In genomic region chr17:35920384-35920783, GRCm38 (mm10) we compare ENCODE assay signal across 8 mouse cellular contexts. TPM values are rescaled to one million over a fixed set of nuclear protein-coding genes. Genes with fewer than 3 reads are reported as not detected.
DNase-seq lines count a peak whose midpoint lies in the region; ATAC-seq and TF ChIP-seq lines count a peak whose summit lies in the region.

No protein-coding gene starts in this region.

- 85% methylated on average over 1 of the region's 1 CpGs for WGBS in embryonic facial prominence, embryonic 14.5 days
- 42% methylated on average over 1 of the region's 1 CpGs for WGBS in intestine, embryonic 15.5 days
- 84% methylated on average over 1 of the region's 1 CpGs for WGBS in neural tube, embryonic 12.5 days
- WGBS in cerebellum, adult 2 months = 74% methylated on average over 1 of the region's 1 CpGs

- H3K9ac ChIP-seq in embryonic facial prominence, embryonic 14.5 days (ENCODE audit: low read depth, low read length) = 0 out of 2 replicates have a peak overlapping the region, but pooled peaks have one; percentile 92
- H3K9ac ChIP-seq in intestine, embryonic 15.5 days = no peak overlapping the region
- H3K9ac ChIP-seq in neural tube, embryonic 12.5 days = peak overlapping the region; percentile 72; the same call in 1 of the 2 replicates

- intact Hi-C loops in left cerebral cortex, adult 2 months (cut with DNase I) = no loop called here
- intact Hi-C loops in left cerebral cortex, postnatal 25 days (cut with DNase I) = no loop called here

- H3K9me3 ChIP-seq in embryonic facial prominence, embryonic 14.5 days (ENCODE audit: control insufficient read depth, low read length) = no peaks in the 10 kb centered on the region
- H3K9me3 ChIP-seq in intestine, embryonic 15.5 days = no peaks in the 10 kb centered on the region
- H3K9me3 ChIP-seq in neural tube, embryonic 12.5 days = no peaks in the 10 kb centered on the region

- peak overlapping the region; percentile 100; the same call in 1 of the 2 replicates for H3K27ac ChIP-seq in left cerebral cortex, adult 2 months
- H3K27ac ChIP-seq in embryonic facial prominence, embryonic 14.5 days (replicated peaks; ENCODE audit: low read depth, low read length) = peak overlapping the region; percentile 98; the same call in 1 of the 2 replicates
- peak overlapping the region; percentile 95 for H3K27ac ChIP-seq in intestine, embryonic 15.5 days
- 0 out of 2 replicates have a peak overlapping the region, but pooled peaks have one; percentile 44 for H3K27ac ChIP-seq in neural tube, embryonic 12.5 days
- H3K27ac ChIP-seq in cerebellum, adult 2 months (ENCODE audit: insufficient read depth, low read length) = no peak overlapping the region; the same call in 1 of the 2 replicates

- no peak for TF ChIP-seq POLR2A in cerebellum, adult 2 months (IDR thresholded peaks at IDR 0.05; ENCODE audit: borderline replicate concordance, insufficient read depth, low read length)

- peak overlapping the region; percentile 94; the same call in 1 of the 2 replicates for H3K4me2 ChIP-seq in embryonic facial prominence, embryonic 14.5 days (ENCODE audit: low read depth, low read length)
- peak overlapping the region; percentile 76; the same call in 1 of the 2 replicates for H3K4me2 ChIP-seq in intestine, embryonic 15.5 days (replicated peaks)
- peak overlapping the region; percentile 74 for H3K4me2 ChIP-seq in neural tube, embryonic 12.5 days (replicated peaks)

- no peak for TF ChIP-seq CTCF in left cerebral cortex, adult 2 months (IDR thresholded peaks at IDR 0.05)
- no peak for TF ChIP-seq CTCF in cerebellum, adult 2 months (IDR thresholded peaks at IDR 0.05; ENCODE audit: borderline replicate concordance, insufficient read depth, low read depth, low read length)

- no peaks in the 10 kb centered on the region for H3K27me3 ChIP-seq in embryonic facial prominence, embryonic 14.5 days (replicated peaks; ENCODE audit: control insufficient read depth, insufficient read depth, low read length)
- H3K27me3 ChIP-seq in intestine, embryonic 15.5 days (replicated peaks) = no peaks in the 10 kb centered on the region
- H3K27me3 ChIP-seq in neural tube, embryonic 12.5 days (replicated peaks) = no peaks in the 10 kb centered on the region
- no peaks in the 10 kb centered on the region for H3K27me3 ChIP-seq in cerebellum, adult 2 months (ENCODE audit: control insufficient read depth, insufficient read depth, low read length)

- peaks cover 10% of the 10 kb centered on the region for H3K4me1 ChIP-seq in embryonic facial prominence, embryonic 14.5 days (ENCODE audit: control insufficient read depth, insufficient read depth, low read length)
- peaks cover 21% of the 10 kb centered on the region for H3K4me1 ChIP-seq in intestine, embryonic 15.5 days (replicated peaks)
- peaks cover 32% of the 10 kb centered on the region for H3K4me1 ChIP-seq in neural tube, embryonic 12.5 days
- H3K4me1 ChIP-seq in cerebellum, adult 2 months (ENCODE audit: control insufficient read depth, insufficient read depth, low read length) = peaks cover 4% of the 10 kb centered on the region; the same call in 1 of the 2 replicates

- no peak for DNase-seq in left cerebral cortex, adult 2 months (ENCODE audit: extremely low spot score in 1 of 2, low spot score in 2 of 2)
- DNase-seq in left cerebral cortex, postnatal 25 days (ENCODE audit: low spot score in 2 of 2) = no peak
- DNase-seq in embryonic facial prominence, embryonic 14.5 days (ENCODE audit: low spot score) = no peak
- no peak for DNase-seq in layer of hippocampus, postnatal 14 days (ENCODE audit: low spot score in 2 of 2)
- DNase-seq in right cerebral cortex, postnatal 36 days (ENCODE audit: low spot score in 2 of 2) = no peak
- DNase-seq in cerebellum, adult 2 months = no peak

- H3K36me3 ChIP-seq in embryonic facial prominence, embryonic 14.5 days (ENCODE audit: control insufficient read depth, insufficient read depth, low read length) = peaks cover 35% of the 10 kb centered on the region
- peaks cover 16% of the 10 kb centered on the region for H3K36me3 ChIP-seq in intestine, embryonic 15.5 days
- peaks cover 27% of the 10 kb centered on the region for H3K36me3 ChIP-seq in neural tube, embryonic 12.5 days

- no peak for ATAC-seq in embryonic facial prominence, embryonic 14.5 days (ENCODE audit: low read depth)
- ATAC-seq in intestine, embryonic 15.5 days = no peak
- no peak for ATAC-seq in neural tube, embryonic 12.5 days (ENCODE audit: low FRiP score, low read depth)

- peak overlapping the region; percentile 47; the same call in 1 of the 2 replicates for H3K4me3 ChIP-seq in left cerebral cortex, adult 2 months
- H3K4me3 ChIP-seq in embryonic facial prominence, embryonic 14.5 days (ENCODE audit: low read depth, low read length) = no peak overlapping the region
- no peak overlapping the region for H3K4me3 ChIP-seq in intestine, embryonic 15.5 days (replicated peaks)
- H3K4me3 ChIP-seq in neural tube, embryonic 12.5 days = no peak overlapping the region
- no peak overlapping the region for H3K4me3 ChIP-seq in cerebellum, adult 2 months (replicated peaks; ENCODE audit: insufficient read depth, low read depth, low read length)

RNA-seq across cellular contexts. Expression of gene Ppp1r10, which starts 4.2 kb away (rescaled TPM):
- total RNA-seq in left cerebral cortex, adult 2 months (2021) = 10 to 100 TPM; 68.8 to 70.6 TPM
- 10 to 100 TPM; 70.2 to 76.0 TPM for total RNA-seq in left cerebral cortex, postnatal 25 days (2021)
- 29.1 and 32.5 TPM in 2 replicates for polyA plus RNA-seq in embryonic facial prominence, embryonic 14.5 days (2014; fragmentation: Nextera tagmentation; extraction: Ambion mirVana)
- polyA plus RNA-seq in intestine, embryonic 15.5 days (2015; fragmentation: Nextera tagmentation; extraction: Ambion mirVana) = 32.4 and 32.9 TPM in 2 replicates
- 60.2 and 61.6 TPM in 2 replicates for polyA plus RNA-seq in neural tube, embryonic 12.5 days (2016; fragmentation: Nextera tagmentation; extraction: Ambion mirVana)
- total RNA-seq in layer of hippocampus, postnatal 14 days (2021) = 10 to 100 TPM; 68.3 to 74.5 TPM
- 42.3 and 44.9 TPM in 2 replicates for polyA plus RNA-seq in cerebellum, adult 2 months (2012; rRNA removed)

RNA-seq across cellular contexts. Expression of gene Mrps18b, which starts 4.2 kb away (rescaled TPM):
- total RNA-seq in left cerebral cortex, adult 2 months (2021) = 10 to 100 TPM; 38.0 to 44.3 TPM
- total RNA-seq in left cerebral cortex, postnatal 25 days (2021) = 10 to 100 TPM; 35.3 to 40.1 TPM
- polyA plus RNA-seq in embryonic facial prominence, embryonic 14.5 days (2014; fragmentation: Nextera tagmentation; extraction: Ambion mirVana) = 73.3 and 76.0 TPM in 2 replicates
- 126 and 139 TPM in 2 replicates for polyA plus RNA-seq in intestine, embryonic 15.5 days (2015; fragmentation: Nextera tagmentation; extraction: Ambion mirVana)
- polyA plus RNA-seq in neural tube, embryonic 12.5 days (2016; fragmentation: Nextera tagmentation; extraction: Ambion mirVana) = 55.3 and 56.1 TPM in 2 replicates
- 10 to 100 TPM; 41.2 to 42.7 TPM for total RNA-seq in layer of hippocampus, postnatal 14 days (2021)
- 62.5 and 65.1 TPM in 2 replicates for polyA plus RNA-seq in cerebellum, adult 2 months (2012; rRNA removed)

RNA-seq across cellular contexts. Expression of gene Atat1, which starts 10.5 kb away (rescaled TPM):
- 10 to 100 TPM; 51.8 to 63.6 TPM for total RNA-seq in left cerebral cortex, adult 2 months (2021)
- 10 to 100 TPM; 53.0 to 56.1 TPM for total RNA-seq in left cerebral cortex, postnatal 25 days (2021)
- polyA plus RNA-seq in embryonic facial prominence, embryonic 14.5 days (2014; fragmentation: Nextera tagmentation; extraction: Ambion mirVana) = 48.1 and 53.6 TPM in 2 replicates
- polyA plus RNA-seq in intestine, embryonic 15.5 days (2015; fragmentation: Nextera tagmentation; extraction: Ambion mirVana) = 47.2 and 47.7 TPM in 2 replicates
- 299 and 304 TPM in 2 replicates for polyA plus RNA-seq in neural tube, embryonic 12.5 days (2016; fragmentation: Nextera tagmentation; extraction: Ambion mirVana)
- total RNA-seq in layer of hippocampus, postnatal 14 days (2021) = 10 to 100 TPM; 82.6 to 87.1 TPM
- 80.2 and 81.5 TPM in 2 replicates for polyA plus RNA-seq in cerebellum, adult 2 months (2012; rRNA removed)

RNA-seq across cellular contexts. Expression of gene 2310061I04Rik, which starts 23.2 kb away (rescaled TPM):
- total RNA-seq in left cerebral cortex, adult 2 months (2021) = 10 to 100 TPM; 58.9 to 59.3 TPM
- total RNA-seq in left cerebral cortex, postnatal 25 days (2021) = 10 to 100 TPM; 55.4 to 59.6 TPM
- polyA plus RNA-seq in embryonic facial prominence, embryonic 14.5 days (2014; fragmentation: Nextera tagmentation; extraction: Ambion mirVana) = 20.5 and 21.5 TPM in 2 replicates
- 25.5 and 31.9 TPM in 2 replicates for polyA plus RNA-seq in intestine, embryonic 15.5 days (2015; fragmentation: Nextera tagmentation; extraction: Ambion mirVana)
- 26.8 and 30.3 TPM in 2 replicates for polyA plus RNA-seq in neural tube, embryonic 12.5 days (2016; fragmentation: Nextera tagmentation; extraction: Ambion mirVana)
- total RNA-seq in layer of hippocampus, postnatal 14 days (2021) = 10 to 100 TPM; 61.8 to 71.4 TPM
- 161 and 173 TPM in 2 replicates for polyA plus RNA-seq in cerebellum, adult 2 months (2012; rRNA removed)

RNA-seq across cellular contexts. Expression of gene Dhx16, which starts 40.8 kb away (rescaled TPM):
- 10 to 100 TPM; 30.0 to 39.7 TPM for total RNA-seq in left cerebral cortex, adult 2 months (2021)
- 10 to 100 TPM; 29.5 to 32.4 TPM for total RNA-seq in left cerebral cortex, postnatal 25 days (2021)
- 40.2 and 43.4 TPM in 2 replicates for polyA plus RNA-seq in embryonic facial prominence, embryonic 14.5 days (2014; fragmentation: Nextera tagmentation; extraction: Ambion mirVana)
- polyA plus RNA-seq in intestine, embryonic 15.5 days (2015; fragmentation: Nextera tagmentation; extraction: Ambion mirVana) = 43.1 and 44.2 TPM in 2 replicates
- 43.3 and 45.9 TPM in 2 replicates for polyA plus RNA-seq in neural tube, embryonic 12.5 days (2016; fragmentation: Nextera tagmentation; extraction: Ambion mirVana)
- total RNA-seq in layer of hippocampus, postnatal 14 days (2021) = 10 to 100 TPM; 30.3 to 33.6 TPM
- 52.2 and 57.4 TPM in 2 replicates for polyA plus RNA-seq in cerebellum, adult 2 months (2012; rRNA removed)
